Mouse (Mus musculus): ENCODE results near the gene Eri3.

DNA sequence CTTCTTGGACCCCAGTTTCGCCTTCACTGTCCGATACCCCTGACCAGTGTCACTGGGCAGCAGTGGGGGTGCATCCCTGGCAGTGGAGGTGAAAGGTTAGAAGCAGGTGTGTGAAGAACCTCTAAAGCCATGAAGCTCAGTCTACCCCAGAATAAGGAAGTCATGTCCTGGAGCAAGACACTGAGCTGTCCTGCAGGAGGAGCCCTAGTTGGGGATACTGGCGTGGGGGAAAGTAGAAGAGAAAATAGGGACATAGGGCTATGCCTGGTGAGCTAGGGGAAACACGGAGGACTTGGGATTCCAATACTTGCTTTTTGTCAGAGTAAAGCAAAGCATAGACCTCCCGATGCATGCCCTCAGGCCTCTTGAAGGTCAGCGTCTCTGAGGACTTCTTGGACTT, 130.8 kb downstream of the Eri3 start:
- TF ChIP-seq POLR2A (IDR thresholded peaks at IDR 0.05; ENCODE audit: extremely low read depth, insufficient read depth, low read length): no peak
- TF ChIP-seq CTCF (IDR thresholded peaks at IDR 0.05; ENCODE audit: extremely low read depth, insufficient read depth, low read length): no peak

Measured in cortical plate, adult 2 months (tissue).